Mouse (Mus musculus) cerebellum, adult 2 months (tissue): Measurements from ENCODE around the gene Hbb-bh1.

Source experiments
- CTCF ChIP-seq: fragments of 200-500 bp; IDR thresholded peaks from 2 replicates; pipeline ENCODE4 v1.5.1; 2011; ENCODE audit warnings: low read depth, mild to moderate bottlenecking, control low read depth, low read length, moderate library complexity, borderline replicate concordance; ENCODE audit not compliant: insufficient read depth
- POLR2A ChIP-seq: fragments of 200-500 bp; IDR thresholded peaks from 2 replicates; pipeline ENCODE4 v1.6.1; 2011; ENCODE audit warnings: low read length, control low read depth, borderline replicate concordance; ENCODE audit not compliant: insufficient read depth

DNA sequence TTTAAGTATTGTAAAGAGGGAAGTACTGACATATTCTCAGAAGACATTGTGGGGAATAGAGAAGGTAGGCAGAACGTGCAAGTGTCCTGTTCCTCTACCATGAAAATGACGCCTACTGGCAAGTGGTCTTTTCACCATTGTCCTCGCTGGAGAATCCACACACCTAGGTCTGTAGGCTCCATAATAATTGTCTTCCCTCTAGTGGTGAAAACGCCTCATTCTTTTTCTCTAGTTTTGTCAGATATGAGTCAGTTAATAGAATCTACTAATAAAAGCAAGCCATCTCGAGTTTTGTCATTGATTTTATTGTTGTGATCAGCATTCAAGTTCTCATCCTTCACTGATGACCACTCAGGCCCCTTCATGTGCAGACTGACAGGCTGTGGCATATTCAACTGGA lies 31.5 kb upstream of the Hbb-bh1 start:
- TF ChIP-seq CTCF (no peak), POLR2A (no peak)
